Mouse (Mus musculus): ENCODE results near the gene Inppl1.

The Inppl1 gene

GRCm38 (mm10) chr7:101772687-101773086, 65.3 kb downstream of the Inppl1 start:
- no peak for DNase-seq (ENCODE audit: low read depth in 1 of 2, low spot score in 2 of 2)

All from monocyte, adult 2 months (primary cell).